7 mouse cellular contexts compared by ENCODE assay signal in the genomic region with DNA sequence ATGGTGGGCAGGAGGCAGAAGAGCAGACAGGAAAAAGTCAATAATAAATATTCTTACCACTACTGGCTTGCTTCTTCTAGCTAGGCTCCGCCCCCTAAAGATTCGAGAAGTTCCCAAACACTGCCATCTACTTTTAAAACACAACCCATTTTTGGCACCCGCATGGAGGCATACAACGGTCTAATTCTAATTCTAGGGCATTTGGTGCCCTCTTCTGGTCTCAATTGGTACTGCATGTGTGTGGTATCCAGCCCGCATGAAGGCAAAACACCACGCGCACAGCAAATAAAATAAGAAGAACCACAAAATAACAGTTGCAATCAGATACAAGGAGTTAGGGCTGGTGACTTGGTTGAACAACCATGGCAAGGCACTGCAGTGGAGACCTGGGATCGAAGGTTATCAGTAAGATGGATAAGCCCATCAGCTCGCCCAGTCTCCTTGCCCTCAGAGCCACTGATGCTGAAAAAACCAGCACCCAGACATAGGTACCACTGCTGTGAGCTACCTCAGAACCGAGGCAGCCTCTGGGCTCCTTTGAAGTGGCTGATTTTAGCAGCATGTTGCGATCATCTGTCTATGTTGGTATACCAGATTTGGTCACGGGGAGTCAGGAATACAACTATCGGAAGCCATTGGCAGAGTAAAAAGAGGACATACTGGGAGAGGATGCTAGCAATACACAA. TPM values are rescaled to one million over a fixed set of nuclear protein-coding genes. Genes with fewer than 3 reads are reported as not detected.
DNase-seq lines count a peak whose midpoint lies in the region; ATAC-seq and TF ChIP-seq lines count a peak whose summit lies in the region.

No protein-coding gene starts in this region.

- no peaks in the 10 kb centered on the region for H3K27me3 ChIP-seq in E14TG2a.4 (ENCODE audit: insufficient read depth, low read length)
- no peaks in the 10 kb centered on the region for H3K27me3 ChIP-seq in lung, postnatal 0 days (replicated peaks; ENCODE audit: insufficient read depth, low read length)

- ATAC-seq in common myeloid progenitor, adult 5-6 weeks (replicated peaks; ENCODE audit: low read depth, poor library complexity, severe bottlenecking) = peak; percentile 71
- peak; percentile 37; the same call in 1 of the 2 replicates for ATAC-seq in lung, postnatal 0 days

- peaks cover 87% of the 10 kb centered on the region for H3K4me1 ChIP-seq in E14TG2a.4 (replicated peaks; ENCODE audit: low read depth, low read length)
- no peaks in the 10 kb centered on the region for H3K4me1 ChIP-seq in lung, postnatal 0 days (ENCODE audit: insufficient read depth, low read depth, low read length)

- H3K4me3 ChIP-seq in E14TG2a.4 (replicated peaks; ENCODE audit: low read length) = peak overlapping the region; percentile 13; the same call in 1 of the 2 replicates
- no peak overlapping the region for H3K4me3 ChIP-seq in layer of hippocampus, adult 2 months
- no peak overlapping the region for H3K4me3 ChIP-seq in lung, postnatal 0 days (ENCODE audit: low read depth, low read length)

- intact Hi-C loops in gastrocnemius, postnatal 36 days (cut with DNase I) = loop anchor here (5.0 kb wide), 1 partner anchor 528 kb away; no protein-coding TSS in a partner anchor

- H3K36me3 ChIP-seq in E14TG2a.4 (ENCODE audit: insufficient read depth, low read length) = no peaks in the 10 kb centered on the region
- H3K36me3 ChIP-seq in lung, postnatal 0 days (ENCODE audit: insufficient read depth, low read length) = no peaks in the 10 kb centered on the region

- H3K9ac ChIP-seq in lung, postnatal 0 days (replicated peaks; ENCODE audit: low read depth) = no peak overlapping the region

- no peak overlapping the region for H3K4me2 ChIP-seq in lung, postnatal 0 days (replicated peaks; ENCODE audit: low read depth, low read length)

- peak; percentile 95 for TF ChIP-seq CTCF in E14TG2a.4 (conservative IDR thresholded peaks at IDR 0.05; ENCODE audit: low read length)
- peak; percentile 93 for TF ChIP-seq CTCF in layer of hippocampus, adult 2 months (conservative IDR thresholded peaks at IDR 0.05)
- TF ChIP-seq CTCF in lung, postnatal 0 days (IDR thresholded peaks at IDR 0.05) = peak; percentile 92

- TF ChIP-seq EP300 in lung, postnatal 0 days (IDR thresholded peaks at IDR 0.05) = no peak

- no peaks in the 10 kb centered on the region for H3K9me3 ChIP-seq in E14TG2a.4 (ENCODE audit: low read length)
- H3K9me3 ChIP-seq in lung, postnatal 0 days (ENCODE audit: low read length) = no peaks in the 10 kb centered on the region

- 32% methylated on average over 13 of the region's 13 CpGs for WGBS in lung, postnatal 0 days

- peak; percentile 72 to 93 for DNase-seq in adrenal gland, adult (ENCODE audit: inconsistent age in 2 of 2, low spot score in 1 of 2)
- peak; percentile 39 to 70 for DNase-seq in gastrocnemius, postnatal 36 days
- peak; percentile 78 to 89 for DNase-seq in layer of hippocampus, adult 2 months (ENCODE audit: low spot score in 2 of 2)
- peak; percentile 84 for DNase-seq in lung, postnatal 0 days (ENCODE audit: low spot score)
- peak; percentile 23 to 62 for DNase-seq in right cerebral cortex, postnatal 36 days (ENCODE audit: low spot score in 2 of 2)

- no peak overlapping the region for H3K27ac ChIP-seq in layer of hippocampus, adult 2 months
- no peak overlapping the region for H3K27ac ChIP-seq in lung, postnatal 0 days (ENCODE audit: low read length)

RNA-seq across cellular contexts. Expression of a gene that starts 4.4 kb away (rescaled TPM):
- total RNA-seq in common myeloid progenitor, adult 5-6 weeks (2017) = 24.2 and 30.9 TPM in 2 replicates
- total RNA-seq in gastrocnemius, postnatal 36 days (2021) = 10 to 100 TPM; 14.9 to 17.0 TPM
- 10 to 100 TPM; 23.3 to 24.2 TPM for total RNA-seq in layer of hippocampus, adult 2 months (2021)
- 10.0 and 10.7 TPM in 2 replicates for polyA plus RNA-seq in lung, postnatal 0 days (2015; fragmentation: Nextera tagmentation; extraction: Ambion mirVana)

RNA-seq across cellular contexts. Expression of a gene that starts 46.8 kb away (rescaled TPM):
- total RNA-seq in common myeloid progenitor, adult 5-6 weeks (2017) = 30.4 and 40.7 TPM in 2 replicates
- total RNA-seq in gastrocnemius, postnatal 36 days (2021) = 1 to 10 TPM; 6.0 to 6.9 TPM
- total RNA-seq in layer of hippocampus, adult 2 months (2021) = 10 to 100 TPM; 35.4 to 36.3 TPM
- 25.1 and 31.0 TPM in 2 replicates for polyA plus RNA-seq in lung, postnatal 0 days (2015; fragmentation: Nextera tagmentation; extraction: Ambion mirVana)

RNA-seq across cellular contexts. Expression of a gene that starts 51.8 kb away (rescaled TPM):
- 4.1 and 6.7 TPM in 2 replicates for total RNA-seq in common myeloid progenitor, adult 5-6 weeks (2017)
- 1 to 10 TPM; 6.3 to 7.8 TPM for total RNA-seq in gastrocnemius, postnatal 36 days (2021)
- 10 to 100 TPM; 10.6 to 14.3 TPM for total RNA-seq in layer of hippocampus, adult 2 months (2021)
- 14.5 and 18.0 TPM in 2 replicates for polyA plus RNA-seq in lung, postnatal 0 days (2015; fragmentation: Nextera tagmentation; extraction: Ambion mirVana)
